Mouse (Mus musculus) kidney, adult 9 months (tissue): ENCODE results near the gene Rab31.
A peak's percentile ranks its signal among the peaks of the same experiment; 100 is the strongest.

Source experiments
- DNase-seq: peaks from one replicate; pipeline ENCODE4 v3.0.0; 2022

Gene Rab31

DNA sequence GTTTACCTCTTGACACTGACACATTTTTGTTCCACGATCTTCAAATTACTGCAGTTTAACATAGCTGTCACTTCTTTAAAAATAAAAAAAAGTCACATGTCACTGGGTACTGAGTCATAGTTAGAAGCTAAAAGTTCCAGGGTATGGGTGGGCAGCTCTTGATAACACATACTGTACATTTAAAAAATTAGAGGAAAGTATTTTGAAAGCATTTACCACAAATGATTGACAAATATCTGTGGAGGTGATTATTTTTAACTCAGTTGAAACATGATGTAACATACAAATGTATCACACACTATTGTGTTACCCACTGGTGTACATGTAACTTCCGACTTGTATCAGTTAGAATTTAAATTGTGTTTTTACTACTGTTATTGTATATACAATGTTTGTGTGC, 37.5 kb downstream of the Rab31 start:
- no peak for DNase-seq

DNA sequence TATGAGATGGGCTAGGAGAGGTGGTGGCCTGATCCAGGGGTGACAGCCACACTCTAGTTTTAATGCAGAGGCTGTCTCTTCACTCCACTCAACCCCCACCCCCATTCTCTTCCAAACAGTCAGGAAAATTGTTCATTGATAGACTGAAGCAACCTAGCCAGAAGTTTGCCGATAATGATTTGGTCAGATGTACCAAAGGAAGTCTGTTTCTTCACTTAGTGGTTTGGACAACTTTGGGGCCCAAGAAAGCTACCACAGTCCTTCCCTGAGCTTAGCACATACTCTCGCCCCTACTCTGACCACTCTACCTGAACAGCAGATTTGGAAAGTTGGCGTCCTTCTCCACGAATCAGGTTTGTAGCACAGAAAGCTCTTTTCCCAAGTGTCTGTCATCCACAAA, 39.9 kb downstream of the Rab31 start:
- DNase-seq, result no peak

DNA sequence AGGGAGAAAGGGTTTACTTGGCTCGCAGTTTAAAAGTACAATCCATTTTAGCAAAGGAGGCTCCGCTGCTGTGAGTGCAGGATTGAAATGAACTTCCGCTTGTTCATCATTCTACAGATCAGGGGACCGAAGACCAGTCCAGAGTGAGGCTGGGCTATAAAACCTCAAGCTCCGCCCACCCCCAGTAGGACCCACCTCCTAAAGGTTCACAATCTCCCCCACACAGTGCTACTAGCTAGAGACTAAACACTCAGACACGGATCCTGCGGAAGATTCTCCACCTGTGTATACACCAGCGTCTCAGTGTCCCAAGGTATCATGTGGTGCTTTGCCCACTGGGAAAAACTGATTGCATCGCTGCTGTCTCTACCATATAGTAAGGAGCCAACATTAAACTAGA, 40.8 kb downstream of the Rab31 start:
- DNase-seq, result no peak

DNA sequence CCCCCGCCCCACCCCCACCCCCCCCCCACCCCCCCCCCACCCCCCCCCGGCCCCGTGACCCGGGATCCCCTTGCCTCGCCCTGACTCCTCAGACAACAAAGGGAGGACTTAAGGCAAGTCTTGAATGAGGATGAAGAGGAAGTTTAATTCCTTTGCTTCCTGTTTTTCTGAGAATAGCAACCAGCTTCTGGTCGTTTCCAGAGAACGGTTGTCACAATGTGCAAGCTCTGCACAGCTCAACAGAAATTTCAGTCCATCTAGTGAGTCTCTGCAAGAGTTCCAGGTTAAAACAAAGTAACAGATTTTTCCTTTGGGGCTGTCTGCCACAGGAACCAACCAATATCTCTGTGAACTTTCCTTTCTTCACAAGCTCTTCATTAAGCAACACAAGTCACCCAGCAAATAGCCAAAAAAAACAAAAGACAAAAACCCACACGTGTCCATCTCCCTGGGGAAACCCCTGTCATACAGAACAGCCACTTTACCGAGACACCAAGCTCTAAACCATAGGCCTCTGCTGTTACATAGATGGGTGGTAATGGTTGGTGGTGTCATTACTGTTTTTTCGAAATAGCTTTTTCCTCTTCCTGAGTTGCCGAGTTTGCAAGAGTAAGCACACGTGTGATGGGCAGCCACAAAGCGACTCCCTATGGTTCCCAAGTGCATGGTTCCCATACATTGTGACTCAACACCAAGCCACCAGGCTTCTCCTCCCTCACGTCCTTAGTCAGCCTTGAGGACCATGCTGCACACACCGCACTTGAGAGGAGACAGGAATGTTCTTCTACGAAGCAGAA, 42.4 kb downstream of the Rab31 start:
- no peak for DNase-seq

DNA sequence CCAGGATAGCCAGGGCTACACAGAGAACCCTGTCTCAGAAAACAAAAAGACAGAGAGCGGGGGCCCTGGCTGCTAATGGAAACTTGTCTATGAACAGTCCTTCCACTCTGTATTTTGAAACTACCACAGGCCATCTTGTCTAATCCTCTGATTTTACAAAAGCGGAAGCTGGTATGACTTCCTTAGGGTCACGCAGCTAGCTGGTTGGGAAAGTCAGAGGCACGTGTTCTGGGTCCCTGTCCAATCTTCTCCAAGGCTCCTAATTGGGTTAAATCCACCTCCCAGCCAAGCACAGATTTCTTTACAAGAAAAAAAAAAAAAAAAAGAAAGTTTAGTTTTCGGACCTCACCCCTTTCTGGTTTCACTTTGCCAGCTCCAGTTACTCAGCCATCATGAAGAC, 45.8 kb downstream of the Rab31 start:
- DNase-seq, result no peak

DNA sequence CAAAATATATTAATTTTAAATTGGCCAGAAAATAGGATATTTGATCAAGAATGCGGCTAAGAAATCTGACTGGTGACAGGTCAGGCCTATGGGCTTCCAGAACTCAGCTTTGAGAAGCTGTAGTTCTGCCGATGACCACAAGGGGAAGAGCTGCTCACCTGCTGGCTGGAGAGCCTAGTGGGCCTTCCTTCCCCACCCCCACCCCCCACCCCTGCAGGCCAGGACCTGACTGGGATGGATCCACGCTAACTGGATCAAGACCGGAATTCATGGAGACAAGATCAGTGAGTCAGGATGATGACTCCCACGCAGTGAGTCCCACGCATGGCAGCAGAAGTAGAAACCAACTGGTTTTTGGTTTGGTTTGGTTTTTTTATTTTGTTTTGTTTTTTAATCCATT, 46.3 kb downstream of the Rab31 start:
- no peak for DNase-seq

DNA sequence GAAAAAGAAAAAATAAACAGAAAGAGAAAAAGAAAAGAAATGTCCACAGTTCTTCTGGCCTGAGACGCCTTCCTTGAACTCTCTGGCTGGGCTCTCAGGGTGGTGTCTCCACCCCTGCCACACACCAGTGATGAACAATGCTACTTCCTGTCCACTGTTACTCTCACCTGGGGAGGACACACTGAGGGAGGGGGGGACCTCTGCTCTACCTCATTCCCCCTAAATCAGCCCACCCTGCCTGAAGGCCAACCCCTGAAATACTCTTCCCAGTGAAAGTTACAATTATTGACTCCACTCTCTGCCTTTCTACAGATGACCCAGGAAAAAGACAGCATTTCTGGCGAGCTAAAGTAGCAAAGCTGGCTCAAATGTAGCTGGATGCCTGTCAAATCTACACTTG, 46.7 kb downstream of the Rab31 start:
- no peak for DNase-seq

DNA sequence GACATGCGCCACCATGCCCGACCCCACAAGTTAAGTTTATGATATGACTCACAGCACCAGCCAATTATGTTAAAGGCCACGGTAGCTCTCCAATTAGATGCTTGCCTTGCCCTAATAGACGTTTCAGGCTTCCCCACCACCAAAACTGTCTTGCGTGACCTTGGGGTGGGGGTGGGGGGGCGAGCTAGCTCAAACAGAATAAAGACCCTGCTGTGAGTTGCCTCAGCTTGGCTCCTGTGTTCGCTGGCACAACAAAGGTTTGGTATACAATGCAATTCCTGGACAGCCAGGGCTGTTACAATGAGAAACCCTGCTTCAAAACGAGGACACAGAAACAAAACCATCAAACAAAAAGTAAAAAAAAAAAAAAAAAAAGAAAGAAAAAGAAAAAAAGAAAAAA, 47.2 kb downstream of the Rab31 start:
- no peak for DNase-seq

DNA sequence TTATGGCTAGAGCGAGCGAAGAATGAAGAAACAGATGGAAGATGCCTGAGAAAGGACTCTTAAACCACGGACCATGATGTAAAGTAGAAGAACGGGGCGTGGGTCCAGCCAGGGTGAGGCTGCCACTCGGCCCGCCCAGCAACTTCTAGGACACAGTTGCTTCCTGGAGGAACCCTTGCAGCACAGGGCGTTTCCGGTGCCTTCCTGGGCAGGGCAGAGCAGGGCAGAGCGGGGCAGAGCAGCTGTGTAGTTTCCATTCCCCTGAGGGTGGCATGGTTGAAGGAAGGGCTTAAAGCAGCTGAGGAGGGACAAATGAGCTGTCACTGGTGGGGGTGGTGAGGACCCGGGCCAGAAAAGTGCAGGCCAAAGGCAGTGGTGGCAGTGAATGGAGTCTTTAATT, 48.3 kb downstream of the Rab31 start:
- no peak for DNase-seq

DNA sequence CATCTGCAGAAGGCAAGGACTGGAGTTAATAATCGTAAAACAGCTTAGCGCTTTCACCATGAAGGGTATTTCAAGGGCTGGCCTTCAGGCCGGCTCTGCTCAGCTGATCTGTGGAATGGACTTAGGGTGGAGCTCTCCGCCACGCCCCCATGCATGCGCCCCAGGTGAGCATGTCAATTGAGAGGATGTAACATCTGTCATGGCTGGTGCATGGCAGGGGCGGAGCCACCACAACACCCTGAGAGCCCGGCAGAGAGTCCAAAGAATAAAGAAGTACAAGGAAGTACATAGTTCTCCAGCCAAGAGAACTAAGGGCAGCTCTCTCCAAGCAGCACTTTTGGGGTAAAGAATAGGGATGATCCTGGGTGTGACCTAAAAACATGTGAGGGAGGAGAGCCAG, 48.9 kb downstream of the Rab31 start:
- peak; percentile 60 for DNase-seq

DNA sequence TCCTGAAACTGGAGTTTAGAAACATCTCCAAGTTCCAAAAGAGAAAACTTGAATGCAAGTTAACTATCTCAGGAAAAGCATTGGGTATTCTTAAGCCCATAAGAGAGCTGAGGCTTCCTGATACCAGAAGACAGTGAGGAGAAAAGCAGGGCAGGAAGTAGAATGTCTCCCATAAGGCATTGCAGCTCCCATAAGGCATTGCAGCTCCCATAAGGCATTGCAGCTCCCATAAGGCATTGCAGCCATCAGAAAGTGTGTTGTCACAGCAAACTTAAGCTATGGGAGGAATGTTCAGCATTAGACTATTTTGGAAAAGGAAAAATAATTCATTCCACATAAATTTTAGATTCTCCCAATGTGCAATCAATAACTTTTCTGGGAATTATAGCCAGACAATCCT, 51.2 kb downstream of the Rab31 start:
- DNase-seq, result no peak

DNA sequence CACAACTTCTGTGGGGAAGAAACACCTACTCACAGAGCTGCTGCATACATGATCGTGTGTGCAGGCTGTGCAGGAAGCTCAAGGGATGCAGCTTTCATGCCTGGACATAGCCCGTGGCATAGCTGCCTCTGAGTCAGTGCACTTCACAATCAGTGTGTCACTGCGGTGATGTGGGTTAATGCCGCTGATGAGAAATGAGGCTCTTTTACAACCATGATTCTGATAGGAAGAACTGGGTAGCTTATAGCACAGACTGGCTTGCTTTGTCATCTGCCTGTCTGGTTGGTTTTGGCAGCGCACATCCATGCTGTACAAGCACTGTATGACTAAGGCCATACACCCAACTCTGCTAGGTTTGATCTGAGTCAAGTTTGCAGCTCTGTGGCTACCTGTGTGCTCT, 52.7 kb downstream of the Rab31 start:
- DNase-seq, result no peak

DNA sequence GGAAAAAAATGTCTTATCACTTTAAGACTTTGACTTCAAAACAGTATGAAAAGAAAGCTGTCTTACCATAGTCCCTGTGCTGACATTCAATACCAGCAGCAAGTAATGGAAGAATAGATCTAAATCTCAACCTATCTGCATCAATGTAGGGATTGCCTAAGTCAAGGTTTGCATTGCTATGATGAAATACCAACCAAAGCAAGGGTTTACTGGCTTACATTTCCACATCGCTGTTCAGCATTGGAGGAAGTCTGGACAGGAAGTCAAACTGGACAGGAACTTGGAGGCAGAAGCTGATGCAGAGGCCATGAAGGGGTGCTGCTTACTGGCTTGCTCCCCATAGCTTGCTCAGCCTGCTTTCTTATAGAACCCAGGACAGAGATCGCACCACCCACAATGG, 54.0 kb downstream of the Rab31 start:
- no peak for DNase-seq

DNA sequence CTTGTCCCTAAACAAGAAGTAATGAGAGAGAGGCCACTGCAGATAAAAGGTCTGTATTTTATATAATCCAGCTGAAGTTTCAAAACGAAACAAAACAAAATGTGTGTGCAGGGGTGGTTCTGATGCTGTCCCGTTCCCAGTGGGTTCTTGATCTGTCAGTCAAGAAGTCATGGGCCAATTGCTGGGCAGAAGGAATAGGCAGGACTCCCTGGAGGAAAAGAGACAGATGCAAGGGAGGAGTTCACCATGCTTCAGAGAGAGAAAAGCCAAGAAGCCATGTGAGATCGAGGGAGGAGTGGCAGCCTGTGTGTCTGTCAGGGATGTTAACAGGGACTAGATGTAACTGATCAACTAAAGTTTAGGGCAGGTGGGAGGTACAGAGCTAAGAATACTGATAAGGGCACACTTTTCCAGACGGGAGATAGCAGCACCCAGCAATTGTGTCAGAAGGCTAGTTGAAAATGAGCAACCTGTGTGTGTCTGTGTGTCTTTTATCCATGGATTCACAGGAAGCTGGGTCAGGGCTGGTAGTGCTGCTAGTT, 54.8 kb downstream of the Rab31 start:
- no peak for DNase-seq

DNA sequence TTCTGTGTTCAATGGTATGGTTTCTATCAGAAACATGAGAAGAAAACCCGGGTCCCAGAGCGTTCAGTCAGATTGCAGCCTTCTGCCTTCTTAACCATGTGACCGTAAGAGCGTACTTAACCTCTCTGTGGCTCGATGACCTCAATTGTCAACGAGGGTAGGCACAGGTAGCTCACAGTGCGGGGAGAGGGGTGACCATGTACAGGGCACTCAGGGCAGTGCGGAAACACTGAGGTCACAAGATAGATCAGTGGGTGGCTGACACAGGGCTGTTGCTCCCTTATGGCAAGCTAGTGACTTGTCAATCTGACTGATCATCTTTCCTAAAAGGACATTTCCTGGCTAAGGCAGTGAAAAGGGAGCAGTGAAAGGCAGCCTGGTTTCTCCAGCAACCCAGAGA, 58.5 kb downstream of the Rab31 start:
- no peak for DNase-seq

DNA sequence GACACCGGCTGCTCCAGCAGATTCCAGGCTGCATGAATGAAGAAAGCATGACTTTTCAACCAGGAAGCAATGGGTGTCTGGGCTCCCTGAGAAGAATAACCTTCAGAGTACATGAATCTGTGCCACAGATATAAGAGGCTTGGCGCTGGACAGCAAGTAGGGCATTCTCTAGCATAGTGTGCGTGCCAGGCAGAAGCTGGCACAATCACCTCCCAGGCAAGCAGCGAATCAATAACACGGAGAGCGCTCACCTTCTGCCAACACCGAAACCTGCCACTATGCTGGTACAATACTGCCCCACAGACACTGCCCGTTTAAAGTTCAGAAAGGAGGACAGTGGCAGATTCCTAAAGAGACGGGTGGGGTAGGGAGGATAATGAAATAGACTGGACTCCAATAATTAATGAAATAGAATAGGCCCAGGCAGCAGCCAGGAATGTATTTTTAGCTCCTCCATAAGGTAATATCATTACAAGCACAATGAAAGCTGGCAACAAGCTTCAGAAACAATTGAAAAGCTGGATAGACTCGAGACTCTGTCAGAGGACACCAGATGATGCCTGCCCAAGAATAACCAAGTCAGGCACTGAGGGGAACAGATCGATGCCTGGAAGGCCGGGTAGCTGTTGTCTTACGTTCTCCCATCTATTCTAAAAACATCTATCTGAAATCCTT, 59.6 kb downstream of the Rab31 start:
- DNase-seq, result no peak

DNA sequence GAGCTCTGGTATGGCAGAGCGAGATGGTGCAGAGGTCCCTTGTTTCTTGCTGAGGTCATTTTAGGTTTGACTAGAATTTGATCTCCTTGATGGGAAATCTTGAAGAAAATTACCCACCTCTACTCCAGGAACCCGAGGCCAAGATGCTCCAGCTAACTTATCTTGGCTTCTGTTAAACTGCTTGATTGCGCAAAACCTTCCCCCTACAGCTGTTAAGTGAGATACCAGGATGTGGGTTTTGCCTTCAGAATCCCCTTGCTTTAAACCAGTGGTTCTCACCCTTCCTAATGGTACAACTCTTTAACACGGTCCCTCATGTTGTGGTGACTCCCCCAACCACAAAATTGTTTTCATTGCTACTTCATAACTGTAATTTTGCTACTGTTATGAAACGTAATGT, 60.8 kb downstream of the Rab31 start:
- no peak for DNase-seq

DNA sequence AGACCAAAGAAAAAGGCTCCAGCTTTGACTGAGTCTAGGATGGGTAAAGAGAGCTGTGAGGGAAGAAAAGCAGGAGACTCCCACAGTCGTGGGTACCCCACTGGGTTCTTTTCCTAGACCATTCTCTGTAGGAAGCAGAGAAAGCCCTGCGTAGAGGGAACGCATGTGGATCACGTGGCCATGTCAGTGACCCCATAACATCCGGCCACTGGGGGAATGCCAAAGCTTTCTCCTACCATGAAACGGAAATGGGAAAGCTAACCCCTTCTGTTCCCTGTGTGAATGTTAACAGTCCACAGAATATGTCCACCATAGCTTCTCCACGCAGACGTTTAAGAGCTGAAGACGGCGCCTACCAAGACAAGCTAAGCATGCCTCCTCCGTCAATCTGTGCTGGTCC, 62.0 kb downstream of the Rab31 start:
- peak; percentile 63 for DNase-seq

DNA sequence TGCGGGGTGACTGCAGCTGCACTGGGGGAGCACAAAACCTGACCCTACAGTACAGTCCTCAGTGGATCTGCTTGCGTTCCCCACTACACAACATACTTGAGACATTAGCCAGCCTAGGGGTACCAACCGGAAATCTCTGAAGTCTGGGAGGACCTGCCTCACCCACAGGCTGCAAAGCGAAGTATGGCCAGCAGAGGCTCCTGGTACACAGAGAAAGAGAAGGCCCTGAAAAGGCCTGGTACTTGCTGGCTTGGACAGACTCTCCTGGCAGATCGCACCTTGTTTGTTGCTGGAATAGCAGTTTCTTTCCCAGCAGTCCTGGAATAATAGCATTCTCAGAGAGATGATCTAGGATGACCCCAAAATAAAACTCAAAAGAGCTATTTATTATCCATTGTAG, 66.3 kb downstream of the Rab31 start:
- DNase-seq, result peak; percentile 77

DNA sequence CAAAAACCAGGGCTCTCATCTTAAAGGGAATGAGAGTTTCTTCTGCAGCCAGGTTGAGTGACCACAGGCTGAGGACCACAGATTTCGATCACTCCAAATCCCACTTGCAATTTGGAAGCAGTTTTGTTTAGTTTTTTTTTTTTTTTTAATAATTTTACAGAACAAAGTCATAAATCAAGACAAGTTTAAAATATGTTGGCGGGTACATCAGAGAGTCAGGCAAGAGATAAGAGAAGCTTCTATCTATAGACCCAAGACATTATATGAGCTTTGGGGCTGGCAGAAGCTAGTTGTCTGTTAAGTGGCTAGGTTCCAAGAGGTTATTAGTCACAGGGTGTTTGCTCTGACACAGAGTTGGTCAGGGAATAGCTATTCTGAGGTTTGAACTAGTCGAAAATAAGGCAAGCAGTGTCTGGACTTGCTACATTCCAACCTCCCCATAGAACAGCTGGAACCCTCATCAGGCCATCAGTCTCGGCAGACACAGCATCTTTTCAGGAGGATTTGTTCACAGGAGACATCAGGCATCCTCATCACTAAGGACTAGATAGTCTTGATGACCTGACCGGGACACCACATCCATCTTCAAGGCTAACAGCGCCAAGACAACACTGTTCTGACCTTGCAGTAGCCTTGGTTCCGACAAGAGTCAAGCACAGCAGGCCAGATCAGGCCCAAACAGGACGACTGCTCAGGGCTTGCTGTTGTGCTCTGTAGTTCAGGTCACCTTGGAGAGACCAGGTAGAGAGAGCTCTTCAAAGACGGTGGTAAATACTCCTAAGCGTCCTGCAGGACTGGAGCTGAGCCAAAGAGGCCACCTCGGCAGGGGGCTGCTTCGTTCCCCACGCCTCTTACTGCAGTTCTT, 68.8 kb downstream of the Rab31 start:
- DNase-seq, result no peak

DNA sequence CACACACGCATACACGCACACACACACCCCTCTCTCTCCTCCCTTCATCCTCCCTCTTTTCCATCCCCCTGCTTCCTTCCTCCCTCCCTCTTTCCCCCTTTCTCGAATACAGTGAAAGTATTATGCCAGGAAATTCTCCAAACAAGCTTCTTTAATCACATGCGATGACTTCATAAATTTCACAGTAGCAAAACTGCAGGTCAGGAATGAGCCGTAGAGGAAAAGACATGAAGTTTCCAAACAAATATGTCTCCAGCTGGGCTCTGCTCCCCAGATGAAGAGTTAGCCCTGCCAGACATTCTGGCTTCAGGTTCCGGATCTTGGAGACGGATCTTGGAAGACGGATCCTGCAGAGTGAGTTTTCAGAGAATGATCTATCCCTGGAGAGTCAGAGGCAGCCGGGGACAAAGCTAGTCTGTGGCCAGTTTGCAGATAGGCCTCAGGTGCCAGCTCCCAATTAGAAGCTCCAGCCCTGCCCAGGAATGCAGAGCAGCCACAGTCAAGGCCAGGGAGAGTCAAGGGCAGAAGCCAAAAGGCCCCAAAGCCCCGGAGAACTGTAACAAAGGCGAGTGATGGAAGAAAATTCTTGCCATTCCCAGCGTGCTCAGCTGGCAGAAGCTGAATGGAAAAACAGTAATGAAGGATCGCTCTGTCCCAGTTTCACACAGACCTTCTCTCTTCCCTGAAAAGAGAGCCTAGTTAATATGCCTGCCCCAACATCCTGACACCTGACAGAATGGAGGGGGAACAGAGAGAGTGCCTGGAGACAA, 70.6 kb downstream of the Rab31 start:
- peak; percentile 60 for DNase-seq

DNA sequence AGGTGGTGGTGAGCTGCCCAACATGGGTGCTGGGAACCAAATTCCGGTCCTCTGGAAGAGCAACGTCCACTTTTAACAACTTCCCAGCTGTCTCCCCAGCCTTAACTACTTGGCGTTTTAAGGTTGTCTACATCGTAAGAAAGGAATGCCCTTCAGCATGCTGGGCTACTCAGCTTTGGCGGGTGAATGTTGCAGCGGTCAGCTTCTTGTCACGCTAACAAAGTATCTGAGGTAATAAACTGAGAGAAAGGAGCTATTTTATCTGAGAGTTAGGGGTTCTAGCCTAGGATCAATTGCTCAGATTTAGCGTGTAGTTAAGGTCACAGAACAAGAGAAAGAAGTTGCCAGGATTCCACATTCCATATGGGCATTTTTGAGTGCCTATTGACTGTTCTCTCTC, 71.2 kb downstream of the Rab31 start:
- DNase-seq, result no peak

DNA sequence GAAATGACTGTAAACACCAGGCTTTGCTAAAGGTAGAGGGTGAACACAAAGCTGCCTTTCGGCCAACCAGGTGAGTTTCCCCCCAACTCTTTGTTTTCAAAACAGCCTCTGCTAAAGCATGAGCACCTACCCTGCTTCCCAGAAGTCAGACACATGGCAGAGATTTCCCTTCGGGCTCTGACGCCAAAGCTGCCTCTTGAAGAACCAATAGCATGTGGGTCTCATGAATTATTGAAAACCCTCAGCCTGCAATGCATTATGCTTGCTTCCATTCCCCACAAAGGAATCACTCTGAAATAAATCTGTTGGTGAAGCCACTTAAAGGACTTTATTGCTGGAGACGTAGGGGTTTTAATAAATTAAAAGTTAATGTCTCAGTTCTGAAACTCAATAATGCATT, 72.5 kb downstream of the Rab31 start:
- DNase-seq, result no peak
